Mouse (Mus musculus): ENCODE data around the gene Comt.

GRCm38 (mm10) chr16:18428011-18428515 is 1.4 kb upstream of the Comt start:
- TF ChIP-seq CTCF (IDR thresholded peaks at IDR 0.05; ENCODE audit: borderline replicate concordance, insufficient read depth, low read length) (no peak), POLR2A (IDR thresholded peaks at IDR 0.05; ENCODE audit: low read depth, low read length) (no peak)
